Mouse (Mus musculus) WW6 (cell line): Measurements from ENCODE around the gene Sun1.

Experiments
- DNase-seq: peaks from one replicate; pipeline ENCODE4 v3.0.0-alpha.2; 2013; ENCODE audit warnings: low read depth, low spot score

Gene Sun1

DNA sequence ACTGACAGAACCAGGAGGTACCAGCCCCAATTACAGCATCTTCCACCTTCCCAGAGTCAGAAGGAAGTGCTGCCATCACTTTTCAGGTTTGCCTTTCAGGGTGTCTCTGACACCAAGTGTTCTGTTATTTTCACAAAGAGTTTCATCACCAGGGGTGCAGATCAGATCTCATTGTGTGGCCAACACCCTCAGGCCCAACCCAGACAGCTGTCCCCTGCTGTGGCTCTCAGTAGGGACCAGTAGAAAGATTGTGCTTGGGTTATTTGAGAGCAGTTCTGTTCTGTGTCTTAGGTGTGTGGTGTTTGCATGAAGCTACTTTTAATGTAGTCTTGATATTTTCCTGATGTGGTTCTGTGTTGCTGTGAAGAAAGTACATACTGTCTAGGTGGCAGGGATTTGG is 7.7 kb downstream of the Sun1 start:
- no peak for DNase-seq

- no peak for DNase-seq
Measured at GRCm38 (mm10) chr5:139208871-139209684, 8.6 kb downstream of the Sun1 start.

GRCm38 (mm10) chr5:139209685-139210026 is 9.2 kb downstream of the Sun1 start:
- no peak for DNase-seq

- DNase-seq = no peak
Measured at GRCm38 (mm10) chr5:139211737-139212385, 11.4 kb downstream of the Sun1 start.

- no peak for DNase-seq
Measured at GRCm38 (mm10) chr5:139214298-139214697, 13.9 kb downstream of the Sun1 start.

- DNase-seq = no peak
Measured at GRCm38 (mm10) chr5:139215184-139215583, 14.7 kb downstream of the Sun1 start.

DNA sequence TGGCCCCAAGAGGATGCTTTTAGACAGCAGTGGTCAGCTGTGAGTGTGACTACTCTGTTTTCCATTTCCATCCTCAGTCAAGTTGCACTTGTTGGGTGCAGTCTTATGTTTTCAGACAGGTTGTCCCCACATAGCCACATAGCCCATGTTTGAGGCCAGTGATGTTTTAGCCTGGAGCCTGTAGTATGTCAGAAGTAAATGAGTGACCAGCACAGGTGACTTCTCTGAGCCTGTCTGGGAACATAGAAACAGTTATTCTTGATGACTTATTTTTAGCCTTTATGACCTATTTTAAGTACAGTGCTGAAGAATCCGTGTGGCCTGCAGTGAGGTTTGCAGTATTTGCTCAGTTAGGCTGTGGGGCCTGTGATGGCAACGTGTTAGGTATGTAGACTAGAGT is 15.7 kb downstream of the Sun1 start:
- no peak for DNase-seq

- DNase-seq = no peak
Measured at GRCm38 (mm10) chr5:139216774-139217173, 16.3 kb downstream of the Sun1 start.

- no peak for DNase-seq
Measured at GRCm38 (mm10) chr5:139220006-139220515, 19.6 kb downstream of the Sun1 start.

DNA sequence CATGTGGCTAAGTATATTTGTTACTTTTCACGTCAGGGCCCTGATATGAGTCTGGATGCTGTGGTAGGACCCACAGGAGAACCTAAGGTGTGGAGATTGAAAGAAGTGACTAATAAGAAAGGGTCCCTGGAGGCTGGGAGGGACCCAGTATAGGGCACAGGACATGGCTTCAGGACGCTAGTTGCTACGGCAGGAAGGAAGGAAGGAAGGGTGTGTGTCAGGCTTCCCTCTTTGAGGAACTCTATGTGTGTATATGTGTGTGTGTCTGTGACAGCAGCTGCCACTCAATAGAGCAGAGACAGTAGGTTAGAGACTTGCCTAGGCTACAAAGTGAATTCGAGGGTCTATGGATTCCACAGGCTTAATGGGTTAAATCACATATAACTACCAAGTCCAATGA is 20.2 kb downstream of the Sun1 start:
- DNase-seq = no peak

GRCm38 (mm10) chr5:139223331-139223730 is 22.9 kb downstream of the Sun1 start:
- no peak for DNase-seq

DNA sequence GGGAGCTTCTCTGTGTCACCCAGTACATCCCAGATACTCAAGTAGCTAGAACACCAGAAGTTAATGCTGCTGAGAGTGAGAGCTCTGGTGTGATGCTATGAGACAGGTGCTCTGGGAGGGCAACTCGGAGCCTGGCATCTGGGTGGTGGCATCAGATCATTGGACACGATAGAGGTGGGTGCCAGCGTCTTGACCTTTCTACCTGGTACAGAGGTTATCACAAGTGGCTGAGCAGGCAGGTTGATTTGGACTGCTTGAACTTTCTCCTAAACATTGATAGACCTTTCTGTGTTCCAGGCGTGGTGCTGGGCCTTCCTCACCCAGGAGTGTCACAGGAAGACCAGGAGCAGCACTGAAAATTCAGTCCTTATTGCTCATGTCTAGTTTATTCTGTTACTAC is 26.8 kb downstream of the Sun1 start:
- DNase-seq = no peak

- DNase-seq = no peak
Measured at GRCm38 (mm10) chr5:139227645-139228044, 27.2 kb downstream of the Sun1 start.

- DNase-seq = no peak
Measured at GRCm38 (mm10) chr5:139228318-139228717, 27.9 kb downstream of the Sun1 start.

DNA sequence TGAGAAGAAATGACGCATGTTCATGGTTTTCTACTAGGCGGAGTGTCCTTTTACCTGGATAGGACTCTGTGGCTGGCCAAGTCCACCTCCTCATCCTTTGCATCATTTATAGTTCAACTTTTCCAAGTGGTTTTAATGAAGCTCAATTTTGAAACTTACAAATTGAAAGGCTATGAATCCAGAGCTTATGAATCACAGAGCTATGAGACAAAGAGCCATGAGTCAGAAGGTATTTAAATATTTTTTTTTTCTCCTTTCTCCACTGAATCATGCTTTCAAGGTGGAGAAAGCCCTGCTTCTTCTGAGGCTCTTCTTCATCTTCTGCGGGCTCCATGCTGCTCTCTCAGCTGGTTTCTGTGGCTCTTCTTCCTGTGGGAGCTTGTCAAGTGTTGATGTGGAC is 29.3 kb downstream of the Sun1 start:
- no peak for DNase-seq

DNA sequence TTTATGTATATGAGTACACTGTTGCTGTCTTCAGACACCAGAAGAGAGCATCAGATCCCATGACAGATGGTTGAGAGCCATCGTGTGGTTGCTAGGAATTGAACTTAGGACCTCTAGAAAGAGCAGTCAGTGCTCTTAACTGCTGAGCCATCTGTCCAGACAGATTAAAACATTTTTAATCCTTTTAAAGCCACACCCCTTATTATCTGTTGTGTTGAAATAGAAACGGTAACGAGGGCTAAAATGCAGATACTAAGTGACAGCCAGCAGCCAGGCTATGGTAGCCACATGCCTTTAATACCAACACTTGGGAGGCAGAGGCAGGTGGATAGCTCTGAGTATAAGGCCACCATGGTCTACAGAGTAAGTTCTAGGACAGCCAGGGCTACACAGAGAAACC is 31.6 kb downstream of the Sun1 start:
- DNase-seq = no peak

DNA sequence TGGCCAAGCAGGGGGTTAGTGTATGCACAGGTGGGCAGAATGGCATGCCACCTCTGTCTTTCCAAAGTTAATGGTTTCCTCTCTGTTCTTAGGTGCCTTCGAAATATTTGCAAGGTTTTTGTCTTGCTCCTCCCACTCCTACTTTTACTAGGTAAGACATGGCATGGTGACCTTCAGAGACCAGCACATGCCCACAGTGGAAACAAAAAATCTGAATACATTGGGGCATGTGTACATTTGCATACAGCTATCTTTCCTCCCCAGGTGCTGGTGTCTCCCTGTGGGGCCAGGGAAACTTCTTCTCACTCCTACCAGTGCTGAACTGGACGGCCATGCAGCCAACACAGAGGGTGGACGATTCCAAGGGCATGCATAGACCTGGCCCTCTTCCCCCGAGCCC is 34.0 kb downstream of the Sun1 start:
- DNase-seq = no peak

GRCm38 (mm10) chr5:139237436-139237835 is 37.0 kb downstream of the Sun1 start:
- DNase-seq = no peak

DNA sequence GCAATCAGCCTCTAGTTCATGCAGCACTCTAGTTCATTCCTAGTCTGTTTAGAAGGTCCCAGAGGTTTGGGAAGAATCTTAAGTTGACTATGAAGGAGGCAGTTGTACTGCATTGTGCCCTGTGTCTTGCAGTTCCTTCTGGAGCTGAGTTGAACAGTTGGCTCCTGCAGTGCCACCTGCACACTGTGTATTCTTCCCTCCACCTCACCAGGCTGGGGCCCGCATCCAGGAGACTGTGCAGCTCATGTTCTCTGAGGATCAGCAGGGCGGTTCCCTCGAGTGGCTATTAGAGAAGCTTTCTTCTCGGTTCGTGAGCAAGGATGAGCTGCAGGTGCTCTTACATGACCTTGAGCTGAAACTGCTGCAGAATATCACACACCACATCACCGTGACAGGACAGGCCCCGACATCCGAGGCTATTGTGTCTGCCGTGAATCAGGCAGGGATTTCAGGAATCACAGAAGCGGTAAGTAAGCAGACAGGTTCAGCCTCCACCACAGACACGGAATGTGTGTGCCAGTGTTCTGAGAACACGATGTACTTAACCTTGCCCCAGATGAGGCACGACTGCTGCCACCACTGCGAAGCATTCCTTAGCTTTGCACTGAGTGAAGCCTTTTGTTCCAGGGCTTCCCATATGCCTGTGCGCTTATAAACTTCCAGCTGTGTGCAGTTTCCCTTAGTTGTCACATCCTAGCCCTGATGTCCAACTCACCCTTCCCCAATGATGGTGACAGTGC is 40.8 kb downstream of the Sun1 start:
- DNase-seq = no peak

- DNase-seq = no peak
Measured at GRCm38 (mm10) chr5:139243384-139243783, 42.9 kb downstream of the Sun1 start.

DNA sequence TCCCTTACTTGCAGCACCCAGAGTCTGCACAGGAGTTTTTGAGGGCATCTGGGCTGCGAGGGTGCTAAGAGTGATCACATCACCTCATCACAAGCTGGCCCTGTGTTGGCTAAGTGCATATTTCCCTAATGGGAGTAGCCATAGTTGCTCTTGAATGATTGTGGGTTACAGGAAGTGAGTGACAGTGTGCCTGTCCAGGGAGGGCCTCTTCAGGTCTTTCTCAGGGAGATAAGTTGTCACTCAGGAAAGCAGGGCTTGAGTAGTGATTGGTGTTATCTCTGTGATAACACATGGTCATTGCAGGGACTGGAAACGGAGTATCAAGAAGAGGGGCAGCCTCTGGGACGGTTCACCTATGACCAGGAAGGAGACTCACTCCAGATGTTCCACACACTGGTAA is 47.3 kb downstream of the Sun1 start:
- no peak for DNase-seq

DNA sequence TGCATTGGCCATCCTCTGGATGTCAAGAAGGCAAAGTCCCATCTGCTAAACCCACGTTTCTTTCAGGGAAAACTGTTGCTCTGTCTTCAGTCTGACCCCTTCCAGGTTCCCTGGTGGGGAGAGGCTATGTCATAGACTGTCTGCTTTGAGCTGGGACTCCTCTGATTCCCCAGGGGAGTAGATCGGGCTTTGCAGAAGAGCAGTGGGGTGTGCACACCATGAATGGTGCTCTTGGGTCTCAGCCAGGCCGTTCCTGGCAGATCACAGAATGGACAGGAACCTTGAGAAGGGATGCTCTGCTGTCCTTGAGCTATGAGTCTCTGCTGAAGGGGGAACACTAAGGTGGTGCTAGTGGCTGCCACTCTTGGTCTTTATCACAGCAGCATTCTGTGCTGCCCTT is 48.4 kb downstream of the Sun1 start:
- DNase-seq = no peak

GRCm38 (mm10) chr5:139251279-139251678 is 50.8 kb downstream of the Sun1 start:
- DNase-seq = no peak
